Mouse (Mus musculus) MEL (cell line): ENCODE data around the gene Actc1. TPM values are rescaled to one million over a fixed set of nuclear protein-coding genes. Genes with fewer than 3 reads are reported as not detected.

ENCODE experiments used
- DNase-seq: peaks from one replicate; pipeline ENCODE4 v3.0.0; 2011; ENCODE audit warnings: low read depth, low spot score
- H3K27ac ChIP-seq: 2 replicates; pipeline ENCODE4 v1.5.1; 2012; ENCODE audit warnings: low read depth, mild to moderate bottlenecking, control low read depth, low read length, moderate library complexity; ENCODE audit not compliant: control insufficient read depth
- H3K27me3 ChIP-seq, 2 experiments: fragments of 150-350 bp in 1 of 2; sonication (generic) in 1 of 2; 2 replicates each; pipeline ENCODE4 v1.6.1; 2012; ENCODE audit warnings: low read length in 2 of 2, mild to moderate bottlenecking in 2 of 2, improper control_type of control experiment in 1 of 2, moderate library complexity in 1 of 2; ENCODE audit not compliant: insufficient read depth in 2 of 2, control insufficient read depth in 1 of 2
- H3K36me3 ChIP-seq, 2 experiments: 2 replicates each; pipeline ENCODE4 v1.6.1; 2012 to 2014; ENCODE audit warnings: low read length in 2 of 2, improper control_type of control experiment in 1 of 2, inconsistent platforms in 1 of 2, mild to moderate bottlenecking in 1 of 2; ENCODE audit not compliant: insufficient read depth in 2 of 2, control insufficient read depth in 1 of 2
- H3K4me1 ChIP-seq, 2 experiments: fragments of 150-350 bp in 1 of 2; sonication (generic) in 1 of 2; 2 replicates each; pipeline ENCODE4 v1.6.1; 2012; ENCODE audit warnings: low read length in 2 of 2, improper control_type of control experiment in 1 of 2, mild to moderate bottlenecking in 1 of 2; ENCODE audit not compliant: insufficient read depth in 2 of 2, control insufficient read depth in 1 of 2
- H3K4me3 ChIP-seq, 2 experiments: fragments of 150-350 bp in 1 of 2; sonication (generic) in 1 of 2; 2 replicates each; pipeline ENCODE4 v1.5.1; 2012; ENCODE audit warnings: low read depth in 2 of 2, low read length in 2 of 2, mild to moderate bottlenecking in 2 of 2, moderate library complexity in 2 of 2, control low read depth in 1 of 2, improper control_type of control experiment in 1 of 2; ENCODE audit not compliant: control insufficient read depth in 1 of 2, insufficient read depth in 1 of 2
- H3K79me2 ChIP-seq: 2 replicates; pipeline ENCODE4 v1.6.1; 2012; ENCODE audit warnings: mild to moderate bottlenecking, low read length, moderate library complexity; ENCODE audit not compliant: control insufficient read depth, poor library complexity, insufficient read depth
- H3K9ac ChIP-seq: 2 replicates; pipeline ENCODE4 v1.6.1; 2012; ENCODE audit warnings: low read depth, mild to moderate bottlenecking, control low read depth, low read length, moderate library complexity; ENCODE audit not compliant: control insufficient read depth, poor library complexity, severe bottlenecking
- H3K9me3 ChIP-seq: fragments of 150-350 bp; sonication (generic); replicated peaks from 2 replicates; pipeline ENCODE4 v1.6.1; 2012; ENCODE audit warnings: mild to moderate bottlenecking, low read length, improper control_type of control experiment, moderate library complexity; ENCODE audit not compliant: insufficient read depth
- BHLHE40 ChIP-seq: IDR thresholded peaks from 2 replicates; pipeline ENCODE4 v1.6.1; 2012; ENCODE audit warnings: low read depth, mild to moderate bottlenecking, inconsistent platforms, low read length, improper control_type of control experiment, borderline replicate concordance
- CHD1 ChIP-seq: IDR thresholded peaks from 2 replicates; pipeline ENCODE4 v1.6.1; 2012; ENCODE audit warnings: low read depth, mild to moderate bottlenecking, inconsistent platforms, low read length, improper control_type of control experiment
- CHD2 ChIP-seq: IDR thresholded peaks from 2 replicates; pipeline ENCODE4 v1.6.1; 2011; ENCODE audit warnings: low read length, improper control_type of control experiment
- EP300 ChIP-seq, 2 experiments: IDR thresholded peaks; 2 replicates each; pipeline ENCODE4 v1.6.1; 2011; ENCODE audit warnings: improper control_type of control experiment in 2 of 2, low read length in 2 of 2, low read depth in 1 of 2, mild to moderate bottlenecking in 1 of 2
- ETS1 ChIP-seq: IDR thresholded peaks from 2 replicates; pipeline ENCODE4 v1.6.1; 2012; ENCODE audit warnings: low read depth, mild to moderate bottlenecking, inconsistent platforms, low read length, improper control_type of control experiment, moderate library complexity
- HCFC1 ChIP-seq: IDR thresholded peaks from 2 replicates; pipeline ENCODE4 v1.6.1; 2012; ENCODE audit warnings: low read depth, mild to moderate bottlenecking, inconsistent platforms, low read length, improper control_type of control experiment, moderate library complexity
- JUND ChIP-seq: IDR thresholded peaks from 2 replicates; pipeline ENCODE4 v1.6.1; 2011; ENCODE audit warnings: low read depth, mild to moderate bottlenecking, improper control_type of control experiment, low read length
- MAFK ChIP-seq: IDR thresholded peaks from 2 replicates; pipeline ENCODE4 v1.6.1; 2011; ENCODE audit warnings: low read depth, mild to moderate bottlenecking, low read length, improper control_type of control experiment, borderline replicate concordance
- MAX ChIP-seq: IDR thresholded peaks from 2 replicates; pipeline ENCODE4 v1.6.1; 2011; ENCODE audit warnings: low read length, improper control_type of control experiment
- MAZ ChIP-seq: IDR thresholded peaks from 2 replicates; pipeline ENCODE4 v1.6.1; 2012; ENCODE audit warnings: low read depth, mild to moderate bottlenecking, inconsistent platforms, low read length, improper control_type of control experiment
- MEF2A ChIP-seq: IDR thresholded peaks from 2 replicates; pipeline ENCODE4 v1.6.1; 2014; ENCODE audit warnings: low read depth, mild to moderate bottlenecking, inconsistent platforms, low read length, improper control_type of control experiment; ENCODE audit not compliant: poor library complexity, insufficient replicate concordance, severe bottlenecking; ENCODE audit errors: extremely low read depth
- MXI1 ChIP-seq: IDR thresholded peaks from 2 replicates; pipeline ENCODE4 v1.6.1; 2011; ENCODE audit warnings: mild to moderate bottlenecking, low read depth, low read length, improper control_type of control experiment
- MYC ChIP-seq: IDR thresholded peaks from 2 replicates; pipeline ENCODE4 v1.6.1; 2011; ENCODE audit warnings: low read depth, mild to moderate bottlenecking, low read length, improper control_type of control experiment, moderate library complexity
- NELFE ChIP-seq: IDR thresholded peaks from 2 replicates; pipeline ENCODE4 v1.6.1; 2011; ENCODE audit warnings: low read depth, low read length, improper control_type of control experiment
- NRF1 ChIP-seq: IDR thresholded peaks from 2 replicates; pipeline ENCODE4 v1.6.1; 2014; ENCODE audit warnings: low read depth, mild to moderate bottlenecking, inconsistent platforms, low read length, improper control_type of control experiment, moderate library complexity; ENCODE audit not compliant: poor library complexity, insufficient read depth, severe bottlenecking
- POLR2A ChIP-seq, 2 experiments: IDR thresholded peaks; 2 replicates each; pipeline ENCODE4 v1.6.1; 2011 to 2012; ENCODE audit warnings: low read length in 2 of 2, mild to moderate bottlenecking in 2 of 2, control low read depth in 1 of 2, improper control_type of control experiment in 1 of 2, low read depth in 1 of 2, moderate library complexity in 1 of 2; ENCODE audit not compliant: control insufficient read depth in 1 of 2, insufficient read depth in 1 of 2, poor library complexity in 1 of 2
- POLR2AphosphoS2 ChIP-seq: IDR thresholded peaks from 2 replicates; pipeline ENCODE4 v1.6.1; 2011; ENCODE audit warnings: low read length, improper control_type of control experiment
- POLR2AphosphoS5 ChIP-seq: IDR thresholded peaks from 2 replicates; pipeline ENCODE4 v1.6.1; 2012; ENCODE audit warnings: low read depth, borderline replicate concordance, mild to moderate bottlenecking, inconsistent platforms, low read length, moderate library complexity, mixed read lengths
- SIN3A ChIP-seq: IDR thresholded peaks from 2 replicates; pipeline ENCODE4 v1.6.1; 2012; ENCODE audit warnings: low read length, improper control_type of control experiment, inconsistent platforms
- SMC3 ChIP-seq: IDR thresholded peaks from 2 replicates; pipeline ENCODE4 v1.6.1; 2011; ENCODE audit warnings: low read depth, low read length, improper control_type of control experiment
- TBP ChIP-seq: IDR thresholded peaks from 2 replicates; pipeline ENCODE4 v1.8.0; 2011; ENCODE audit warnings: low read depth, low read length, improper control_type of control experiment
- ZC3H11A ChIP-seq: IDR thresholded peaks from 2 replicates; pipeline ENCODE4 v1.6.1; 2012; ENCODE audit warnings: low read depth, mild to moderate bottlenecking, inconsistent platforms, low read length, improper control_type of control experiment
- ZKSCAN1 ChIP-seq: IDR thresholded peaks from 2 replicates; pipeline ENCODE4 v1.6.1; 2012; ENCODE audit warnings: low read depth, mild to moderate bottlenecking, inconsistent platforms, low read length, improper control_type of control experiment, moderate library complexity
- ZNF384 ChIP-seq: IDR thresholded peaks from 2 replicates; pipeline ENCODE4 v1.6.1; 2012; ENCODE audit warnings: low read depth, mild to moderate bottlenecking, inconsistent platforms, low read length, improper control_type of control experiment
- polyA plus RNA-seq, 2 experiments: library from polyadenylated mRNA; stranded (reverse) in 1 of 2; unstranded in 1 of 2; fragments of >175 nt in 1 of 2; fragments of >200 nt in 1 of 2; gene quantifications; 2 replicates each; pipeline versions ENCODE4 v1.2.1 to v1.2.4; 2012; ENCODE audit warnings: low replicate concordance in 2 of 2, low read depth in 1 of 2; ENCODE audit not compliant: insufficient read length in 2 of 2, insufficient read depth in 1 of 2, missing spikeins in 1 of 2
- total RNA-seq: library from RNA; depleted of rRNA; stranded (reverse); fragments of 300-350 nt; gene quantifications from 2 replicates; pipeline ENCODE4 v1.2.3, GENCODE M21; 2012

Actc1 gene
- total and polyA plus RNA-seq, 3 experiments = not detected

DNA sequence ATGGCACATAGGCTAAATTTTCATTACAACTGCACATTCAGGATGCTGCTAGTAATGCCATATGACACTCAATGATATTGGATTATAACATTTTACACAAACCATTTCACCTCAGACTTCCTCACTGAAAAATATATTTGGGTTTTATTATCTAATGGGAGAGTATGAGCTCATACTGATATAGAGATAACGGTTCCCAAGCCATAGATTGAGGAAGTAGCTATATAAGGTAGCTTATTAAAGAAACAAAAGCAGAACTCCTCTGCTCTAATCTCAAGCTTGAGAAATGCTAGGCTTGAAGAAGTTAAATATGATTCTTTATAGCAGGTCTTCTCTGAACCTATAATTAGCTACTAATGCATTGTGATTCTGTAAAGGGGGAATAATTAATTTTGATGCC, 43.2 kb upstream of the Actc1 start (continued):
- TF ChIP-seq EP300 (IDR thresholded peaks at IDR 0.05; ENCODE audit: low read depth in 1 of 2, low read length in 2 of 2) (peak; percentile 65 to 86), POLR2AphosphoS5 (no peak), POLR2AphosphoS2 (no peak), CHD2 (no peak), NELFE (no peak), MYC (no peak), ZKSCAN1 (no peak), SMC3 (no peak), CHD1 (no peak), MAZ (no peak), NRF1 (no peak), MAX (no peak), ZNF384 (no peak), ETS1 (peak; percentile 58), MAFK (no peak), MEF2A (peak; percentile 89), ZC3H11A (no peak), SIN3A (peak; percentile 15; the same call in 1 of the 2 replicates), MXI1 (no peak; the same call in 1 of the 2 replicates), JUND (no peak), HCFC1 (no peak), TBP (no peak)

DNA sequence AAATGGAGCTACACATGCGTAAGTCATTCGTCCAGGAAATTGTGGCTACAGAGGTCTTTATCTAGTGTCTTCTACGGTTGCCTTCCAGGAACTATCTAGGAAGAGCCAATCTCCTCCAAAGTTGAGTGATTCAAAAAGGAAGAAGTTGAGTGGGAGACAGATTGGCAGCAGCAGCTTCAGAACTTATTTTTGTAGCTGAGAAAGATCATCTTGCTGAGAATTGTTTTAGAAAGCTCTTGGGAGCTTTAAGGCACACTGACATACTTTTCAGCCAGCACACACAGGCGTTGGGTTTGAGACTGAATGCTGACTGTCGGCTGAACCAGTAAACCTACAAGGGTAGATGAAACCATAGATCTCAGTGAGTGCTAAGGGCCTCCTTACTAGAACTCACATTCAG, 42.0 kb upstream of the Actc1 start:
- TF ChIP-seq POLR2A (IDR thresholded peaks at IDR 0.05; ENCODE audit: control insufficient read depth in 1 of 2, insufficient read depth in 1 of 2, low read depth in 1 of 2, low read length in 2 of 2, poor library complexity in 1 of 2) (no peak), ZKSCAN1 (no peak), EP300 (IDR thresholded peaks at IDR 0.05; ENCODE audit: low read depth in 1 of 2, low read length in 2 of 2) (no peak), MYC (no peak), ETS1 (no peak), TBP (no peak), BHLHE40 (no peak)
- TF ChIP-seq, all 39 proteins: peak for 0
- Histone ChIP-seq H3K9me3 (no peaks in the 10 kb centered on the region), H3K27me3 (no peaks in the 10 kb centered on the region), H3K79me2 (no peaks in the 10 kb centered on the region), H3K27ac (no peak overlapping the region), H3K9ac (no peak overlapping the region), H3K4me3 (no peak overlapping the region), H3K4me1 (peaks cover 9 to 17% of the 10 kb centered on the region in 2 experiments), H3K36me3 (peaks cover 0 to 25% of the 10 kb centered on the region in 2 experiments; a peak in 3 of 4 replicates)
- no peak for DNase-seq
